Mouse (Mus musculus): ENCODE data around the gene Kmt2b. TPM values are rescaled to one million over a fixed set of nuclear protein-coding genes. Genes with fewer than 3 reads are reported as not detected.

The Kmt2b gene
- polyA plus RNA-seq, 1 experiment from 2014 or later, result 4.2 TPM

DNA sequence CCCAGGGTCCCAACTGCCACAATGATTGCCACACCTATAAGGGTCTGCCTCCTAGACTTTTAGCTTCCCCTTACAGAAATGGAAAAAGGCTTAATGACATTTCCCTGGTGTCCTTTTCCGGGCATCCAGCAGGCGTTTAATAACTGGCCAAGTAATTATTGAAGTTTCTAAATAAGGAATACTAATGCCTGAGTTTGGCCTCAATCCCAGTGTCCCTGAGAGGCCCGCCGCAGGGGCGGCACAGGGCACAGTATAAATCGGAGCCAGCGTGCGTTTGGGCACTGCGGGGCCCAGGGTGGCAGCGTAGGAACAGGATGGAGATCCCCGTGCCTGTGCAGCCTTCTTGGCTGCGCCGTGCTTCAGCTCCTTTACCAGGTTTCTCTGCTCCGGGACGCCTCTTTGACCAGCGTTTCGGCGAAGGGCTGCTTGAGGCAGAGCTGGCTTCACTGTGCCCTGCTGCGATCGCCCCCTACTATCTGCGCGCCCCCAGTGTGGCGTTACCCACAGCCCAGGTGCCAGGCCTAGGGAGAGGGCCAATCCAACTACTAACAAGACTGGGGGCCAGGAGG is 35.4 kb downstream of the Kmt2b start:
- Histone ChIP-seq H3K36me3 (peaks cover 37% of the 10 kb centered on the region), H3K9ac (peak overlapping the region; percentile 78), H3K27me3 (no peaks in the 10 kb centered on the region), H3K4me3 (peak overlapping the region; percentile 80), H3K4me1 (replicated peaks) (peaks cover 23% of the 10 kb centered on the region), H3K27ac (peak overlapping the region; percentile 99), H3K4me2 (peak overlapping the region; percentile 93), H3K9me3 (replicated peaks) (no peaks in the 10 kb centered on the region)
- 2% methylated on average over 23 of the region's 23 CpGs for WGBS
- peak; percentile 32; the same call in 1 of the 2 replicates for ATAC-seq (replicated peaks; ENCODE audit: insufficient number of reproducible peaks, insufficient read depth, low FRiP score, low read depth)

DNA sequence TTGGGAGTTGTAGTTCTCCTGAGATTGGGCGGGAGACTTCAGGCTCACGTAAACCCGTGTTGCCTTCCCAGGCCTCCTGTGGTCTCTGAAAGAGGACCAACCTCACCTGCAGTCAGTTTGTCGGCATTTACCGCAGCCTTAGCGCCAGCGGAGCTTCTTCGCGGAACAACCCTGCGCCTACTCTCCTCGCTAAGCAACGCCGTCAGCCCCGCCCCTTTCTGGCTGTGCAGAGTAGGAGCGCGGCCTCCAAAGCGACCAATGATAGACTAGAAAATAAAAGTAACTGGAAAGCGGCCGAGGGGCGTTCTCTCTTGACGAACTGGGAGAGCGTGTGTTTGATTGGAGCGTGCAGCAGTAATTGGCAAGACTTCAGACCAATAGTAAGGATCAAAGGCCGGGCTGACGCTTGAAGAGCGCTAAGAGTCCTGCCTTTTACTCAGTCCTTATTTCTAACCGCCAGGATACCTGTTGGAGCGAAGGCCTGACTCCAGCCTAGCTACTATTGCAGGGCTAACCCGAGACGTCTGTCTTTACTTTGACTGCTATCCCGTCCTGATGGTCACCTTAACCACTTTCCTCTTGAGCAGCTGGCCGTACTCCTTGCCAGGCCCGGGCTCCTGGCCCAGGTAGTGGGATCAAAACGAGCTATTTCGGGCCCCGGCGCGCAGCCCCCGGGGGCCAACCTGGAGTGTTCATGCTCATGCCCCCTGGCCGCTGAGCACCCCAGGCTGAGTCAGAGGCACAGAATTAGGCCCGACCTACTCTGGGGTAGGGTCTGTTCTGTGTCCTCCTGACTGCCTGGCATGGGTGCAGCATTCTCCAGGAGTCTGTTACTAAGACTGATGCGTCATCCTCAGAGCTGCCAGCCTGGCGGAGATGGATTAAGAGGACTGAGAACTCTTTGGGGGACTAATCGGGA is 36.2 kb downstream of the Kmt2b start, which contains the start of the genes Hspb6 and Proser3:
Hspb6 (plus strand) TSS at position 77 of the 919 bp plus-strand sequence.
Proser3 (minus strand) TSS at position 198 of the 919 bp plus-strand sequence.
- H3K9ac ChIP-seq, result peak within 1 kb of the TSS; percentile 78
- H3K4me3 ChIP-seq, result peak within 1 kb of the TSS; percentile 80

DNA sequence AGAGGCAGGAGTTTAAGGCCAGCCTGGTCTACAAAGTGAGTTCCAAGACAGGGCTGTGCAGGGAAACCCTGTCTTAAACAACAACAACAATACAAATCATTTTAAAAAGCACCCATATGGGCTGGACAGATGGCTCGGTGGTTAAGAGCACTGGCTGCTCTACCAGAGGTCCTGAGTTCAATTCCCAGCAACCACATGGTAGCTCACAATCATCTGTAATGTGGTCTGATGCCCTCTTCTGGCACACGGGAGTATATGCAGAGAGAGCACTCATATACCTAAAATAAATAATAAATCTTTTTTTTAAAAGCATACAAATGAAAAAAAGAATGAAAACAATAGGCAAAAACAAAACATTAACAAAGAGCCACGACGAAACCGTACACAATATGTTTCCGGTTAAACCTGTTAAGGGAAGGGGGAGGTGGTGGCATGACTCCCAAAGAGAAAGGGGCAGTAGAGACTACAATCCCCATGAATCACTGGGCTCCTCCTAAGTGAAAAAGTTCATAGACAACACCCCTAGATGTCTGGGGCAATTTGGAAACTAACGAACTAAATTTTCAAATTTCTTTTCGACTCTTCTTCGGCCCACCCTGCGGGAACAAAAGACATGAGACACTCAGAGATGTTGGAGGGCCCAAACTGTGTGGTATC is 37.0 kb downstream of the Kmt2b start:
- peak overlapping the region; percentile 93 for H3K4me2 ChIP-seq

More for the DNA sequence above, 36.2 kb downstream of the Kmt2b start, which contains the start of the genes Hspb6 and Proser3:
- WGBS, result under 1% methylated on average over 44 of the region's 44 CpGs
- ATAC-seq (replicated peaks; ENCODE audit: insufficient number of reproducible peaks, insufficient read depth, low FRiP score, low read depth), result peak; percentile 93
- no peaks in the 10 kb centered on the region for H3K27me3 ChIP-seq
- peaks cover 44% of the 10 kb centered on the region for H3K36me3 ChIP-seq
- H3K9me3 ChIP-seq (replicated peaks), result no peaks in the 10 kb centered on the region
- peak within 1 kb of the TSS; percentile 93 for H3K4me2 ChIP-seq
- H3K27ac ChIP-seq, result peak within 1 kb of the TSS; percentile 99
- H3K4me1 ChIP-seq (replicated peaks), result peaks cover 18% of the 10 kb centered on the region

DNA sequence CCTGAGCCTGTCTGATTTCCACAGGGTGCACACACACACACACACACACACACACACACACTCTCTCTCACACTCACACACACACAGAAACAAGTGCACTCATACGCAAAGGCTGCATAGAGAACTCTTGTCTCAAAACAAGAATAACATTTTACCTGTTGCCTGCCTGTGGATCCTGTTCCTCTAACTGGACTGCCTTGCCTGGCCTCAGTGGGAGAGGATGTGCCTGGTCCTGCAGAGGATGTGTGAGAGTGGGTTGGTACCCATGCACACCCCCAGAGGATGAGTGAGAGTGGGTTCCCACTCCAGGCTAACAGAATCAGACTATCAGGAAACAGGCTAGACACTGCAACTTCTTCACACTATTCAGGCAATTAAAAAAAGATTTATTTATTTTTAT is 37.9 kb downstream of the Kmt2b start:
- Histone ChIP-seq H3K9ac (no peak overlapping the region), H3K4me1 (replicated peaks) (peaks cover 18% of the 10 kb centered on the region), H3K27ac (no peak overlapping the region), H3K4me2 (no peak overlapping the region), H3K9me3 (replicated peaks) (no peaks in the 10 kb centered on the region), H3K4me3 (no peak overlapping the region), H3K36me3 (peaks cover 44% of the 10 kb centered on the region), H3K27me3 (no peaks in the 10 kb centered on the region)
- ATAC-seq (replicated peaks; ENCODE audit: insufficient number of reproducible peaks, insufficient read depth, low FRiP score, low read depth), result no peak
- WGBS, result 97% methylated on average over 1 of the region's 1 CpGs

More for the DNA sequence above, 37.0 kb downstream of the Kmt2b start:
- H3K4me1 ChIP-seq (replicated peaks), result peaks cover 18% of the 10 kb centered on the region
- H3K9me3 ChIP-seq (replicated peaks), result no peaks in the 10 kb centered on the region
- peak overlapping the region; percentile 99 for H3K27ac ChIP-seq
- peaks cover 43% of the 10 kb centered on the region for H3K36me3 ChIP-seq
- WGBS, result 4% methylated on average over 10 of the region's 10 CpGs
- peak overlapping the region; percentile 80 for H3K4me3 ChIP-seq
- peak; percentile 47 for ATAC-seq (replicated peaks; ENCODE audit: insufficient number of reproducible peaks, insufficient read depth, low FRiP score, low read depth)
- H3K27me3 ChIP-seq, result no peaks in the 10 kb centered on the region
- H3K9ac ChIP-seq, result peak overlapping the region; percentile 78

DNA sequence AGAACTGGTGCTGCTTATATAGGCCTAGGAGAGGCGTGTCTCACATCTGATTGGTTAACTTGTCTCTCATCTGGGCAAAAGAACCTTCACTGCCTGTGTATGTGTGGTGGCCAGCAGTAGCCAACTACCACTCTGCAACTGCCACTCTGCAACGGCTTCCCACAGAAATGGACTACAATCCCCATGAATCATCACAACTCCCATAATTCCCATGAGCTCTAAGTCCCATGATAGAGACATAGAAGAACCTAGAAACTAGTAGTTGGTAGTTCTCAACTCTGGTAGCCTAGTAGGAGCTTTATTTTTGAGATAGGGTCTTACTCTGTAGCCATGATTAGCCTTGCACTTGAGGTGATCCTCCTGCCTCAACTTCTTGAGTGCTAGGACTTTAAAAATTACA is 38.6 kb downstream of the Kmt2b start:
- no peaks in the 10 kb centered on the region for H3K9me3 ChIP-seq (replicated peaks)
- no peak overlapping the region for H3K9ac ChIP-seq
- H3K4me1 ChIP-seq (replicated peaks), result peaks cover 18% of the 10 kb centered on the region
- H3K4me3 ChIP-seq, result no peak overlapping the region
- H3K27me3 ChIP-seq, result no peaks in the 10 kb centered on the region
- no peak overlapping the region for H3K4me2 ChIP-seq
- ATAC-seq (replicated peaks; ENCODE audit: insufficient number of reproducible peaks, insufficient read depth, low FRiP score, low read depth), result no peak
- WGBS, result 85% methylated on average over 2 of the region's 2 CpGs
- peaks cover 41% of the 10 kb centered on the region for H3K36me3 ChIP-seq
- H3K27ac ChIP-seq, result no peak overlapping the region

DNA sequence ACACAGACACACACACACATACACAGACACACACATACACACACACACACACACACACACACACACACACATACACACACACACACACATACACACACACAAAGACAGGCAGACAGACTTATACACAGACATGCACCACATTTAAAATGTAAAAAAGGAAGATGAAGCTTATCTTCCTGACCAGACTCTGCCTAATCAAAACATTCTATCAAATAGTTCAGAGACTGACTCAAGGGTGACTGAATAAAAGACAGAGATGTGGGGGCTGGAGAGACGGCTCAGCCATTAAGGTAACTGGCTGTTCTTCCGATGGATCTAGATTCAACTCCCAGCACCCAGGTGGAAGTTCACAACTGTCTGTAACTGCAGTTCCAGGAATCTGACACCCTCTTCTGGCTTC is 44.2 kb downstream of the Kmt2b start:
- H3K4me3 ChIP-seq, result no peak overlapping the region

DNA sequence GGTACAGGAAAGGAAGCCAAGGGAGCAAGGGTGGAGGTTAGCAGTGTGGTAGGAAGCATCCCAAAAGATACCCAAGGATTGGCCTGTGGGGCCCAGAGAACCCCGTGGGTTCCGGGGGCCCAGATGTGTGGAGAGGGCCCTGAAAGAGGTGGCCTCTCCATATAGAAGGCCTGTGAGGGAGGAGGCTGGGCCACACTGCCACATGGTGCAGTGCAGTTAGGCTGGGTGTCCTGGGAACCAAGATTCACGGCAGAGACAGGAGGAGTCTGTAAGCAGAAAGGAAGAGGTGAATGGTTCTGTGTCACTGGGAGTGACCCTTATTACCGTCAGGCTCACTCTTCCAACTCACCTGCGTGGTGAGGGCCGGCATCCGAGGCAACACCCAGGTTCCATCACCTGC is 48.0 kb downstream of the Kmt2b start:
- H3K4me3 ChIP-seq, result no peak overlapping the region
- H3K9ac ChIP-seq, result no peak overlapping the region
- no peaks in the 10 kb centered on the region for H3K9me3 ChIP-seq (replicated peaks)
- WGBS, result 84% methylated on average over 7 of the region's 7 CpGs
- peaks cover 15% of the 10 kb centered on the region; the same call in 1 of the 2 replicates for H3K36me3 ChIP-seq
- ATAC-seq (replicated peaks; ENCODE audit: insufficient number of reproducible peaks, insufficient read depth, low FRiP score, low read depth), result no peak
- no peak overlapping the region for H3K27ac ChIP-seq
- H3K4me2 ChIP-seq, result no peak overlapping the region
- no peaks in the 10 kb centered on the region for H3K27me3 ChIP-seq
- H3K4me1 ChIP-seq (replicated peaks), result peaks cover 3% of the 10 kb centered on the region

More for the DNA sequence above, 44.2 kb downstream of the Kmt2b start:
- no peak for ATAC-seq (replicated peaks; ENCODE audit: insufficient number of reproducible peaks, insufficient read depth, low FRiP score, low read depth)
- no peak overlapping the region for H3K9ac ChIP-seq
- H3K27ac ChIP-seq, result no peak overlapping the region
- H3K4me2 ChIP-seq, result no peak overlapping the region
- WGBS, result 89% methylated on average over 2 of the region's 2 CpGs
- H3K36me3 ChIP-seq, result peaks cover 46% of the 10 kb centered on the region
- no peaks in the 10 kb centered on the region for H3K4me1 ChIP-seq (replicated peaks)
- no peaks in the 10 kb centered on the region for H3K9me3 ChIP-seq (replicated peaks)
- no peaks in the 10 kb centered on the region for H3K27me3 ChIP-seq

DNA sequence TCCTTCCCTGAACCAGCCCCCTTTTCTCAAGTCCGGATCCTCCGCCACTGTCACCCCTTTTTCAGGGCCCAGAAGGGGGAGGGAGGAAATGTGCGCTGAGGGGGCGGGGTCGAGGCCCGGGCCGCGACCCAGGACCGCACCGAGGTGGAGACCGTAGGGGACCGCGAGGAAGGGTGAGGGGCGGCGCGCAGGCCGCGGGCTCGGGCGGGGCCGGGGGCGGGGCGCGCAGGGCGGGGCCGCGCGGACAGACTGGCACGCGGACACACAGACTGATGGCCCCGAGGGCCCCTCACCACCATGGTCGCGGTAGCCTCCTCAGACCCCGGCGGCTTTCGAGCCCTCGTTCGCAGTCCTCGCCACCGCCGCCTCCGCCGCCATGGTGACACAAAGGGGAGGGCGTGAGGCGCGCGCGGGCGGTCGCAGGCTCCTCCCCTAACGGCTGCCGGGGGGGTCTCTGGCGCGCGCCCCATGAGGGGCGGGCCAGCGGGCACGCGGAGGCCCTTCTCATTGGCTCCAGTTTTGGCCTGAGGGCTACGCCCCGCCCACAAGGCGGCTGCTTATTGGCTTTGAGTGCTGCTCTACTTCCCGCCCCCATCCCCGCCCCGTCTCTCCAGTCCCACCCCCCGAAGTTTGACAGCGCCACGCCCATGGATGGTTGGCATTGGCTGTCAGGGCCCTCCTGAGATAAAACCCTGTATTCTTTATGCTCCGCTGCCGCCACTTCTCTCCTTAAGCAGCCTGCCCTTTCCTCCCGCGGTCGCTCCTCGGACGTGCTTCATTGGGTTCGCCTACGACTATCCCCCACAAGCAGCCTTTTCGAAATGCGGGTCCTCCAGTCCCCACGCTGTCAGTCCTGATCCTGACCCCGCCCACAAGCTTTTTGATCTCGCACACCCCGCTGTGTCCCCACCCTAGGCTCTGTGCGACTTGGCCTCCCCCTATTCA is 53.6 kb downstream of the Kmt2b start, which contains the start of gene Arhgap33:
Arhgap33 (minus strand) TSS at position 428 of the 945 bp plus-strand sequence.
- no peaks in the 10 kb centered on the region for H3K9me3 ChIP-seq (replicated peaks)
- peak within 1 kb of the TSS; percentile 62 for H3K27ac ChIP-seq
- H3K4me2 ChIP-seq, result peak within 1 kb of the TSS; percentile 89
- ATAC-seq (replicated peaks; ENCODE audit: insufficient number of reproducible peaks, insufficient read depth, low FRiP score, low read depth), result peak; percentile 95
- H3K36me3 ChIP-seq, result peaks cover 21% of the 10 kb centered on the region
- peak within 1 kb of the TSS; percentile 69 for H3K9ac ChIP-seq
- peak within 1 kb of the TSS; percentile 85 for H3K4me3 ChIP-seq
- under 1% methylated on average over 63 of the region's 84 CpGs for WGBS
- 0 out of 2 replicates have a peak, but pooled peaks cover 5% of the 10 kb centered on the region for H3K27me3 ChIP-seq
- H3K4me1 ChIP-seq (replicated peaks), result peaks cover 34% of the 10 kb centered on the region

DNA sequence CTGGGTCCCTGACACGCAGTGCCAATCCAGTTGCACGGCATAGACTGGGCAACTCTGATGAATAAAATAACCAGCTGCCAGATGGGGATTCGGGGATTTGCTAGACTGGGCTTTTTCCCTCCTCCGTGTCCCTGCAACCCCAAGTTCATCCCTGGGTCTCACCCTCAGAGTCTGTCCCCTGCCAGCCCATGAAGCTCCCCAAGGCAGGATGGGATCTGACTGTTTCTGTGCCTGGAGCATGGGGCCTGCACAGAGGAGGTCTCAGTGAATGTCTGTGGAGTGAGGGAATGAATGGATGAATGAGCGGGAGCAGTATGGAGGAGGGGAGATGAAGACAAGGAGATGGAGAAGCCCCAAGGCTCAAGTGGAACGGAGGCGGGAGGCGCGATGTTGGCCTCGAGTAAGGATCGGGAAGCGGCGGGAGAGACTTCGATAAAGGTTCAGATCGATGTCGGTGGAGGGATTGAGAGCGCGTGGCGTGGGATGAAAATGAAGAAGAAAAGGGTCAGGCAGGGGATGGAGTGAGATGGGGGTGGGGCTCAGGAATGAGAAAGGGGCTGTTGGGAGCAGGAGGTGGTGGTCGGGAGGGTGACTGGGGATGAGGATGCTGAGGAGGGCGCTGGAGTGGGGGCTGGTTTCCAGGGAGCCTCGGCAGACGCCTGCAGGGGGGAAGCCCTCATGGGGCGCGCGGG is 54.4 kb downstream of the Kmt2b start:
- 0 out of 2 replicates have a peak, but pooled peaks cover 5% of the 10 kb centered on the region for H3K27me3 ChIP-seq
- 13% methylated on average over 23 of the region's 26 CpGs for WGBS
- no peak; the same call in 1 of the 2 replicates for ATAC-seq (replicated peaks; ENCODE audit: insufficient number of reproducible peaks, insufficient read depth, low FRiP score, low read depth)
- peaks cover 34% of the 10 kb centered on the region for H3K4me1 ChIP-seq (replicated peaks)
- H3K36me3 ChIP-seq, result peaks cover 30% of the 10 kb centered on the region
- H3K27ac ChIP-seq, result peak overlapping the region; percentile 62; the same call in 1 of the 2 replicates
- H3K4me3 ChIP-seq, result peak overlapping the region; percentile 85
- no peaks in the 10 kb centered on the region for H3K9me3 ChIP-seq (replicated peaks)
- H3K4me2 ChIP-seq, result peak overlapping the region; percentile 89
- peak overlapping the region; percentile 69 for H3K9ac ChIP-seq

Measured in heart, embryonic 15.5 days (tissue).